Mouse (Mus musculus) embryonic facial prominence, embryonic 13.5 days (tissue): Measurements from ENCODE around the gene Atg2a. TPM values are rescaled to one million over a fixed set of nuclear protein-coding genes. Genes with fewer than 3 reads are reported as not detected.

Experiments used
- ATAC-seq: fragments of 200-750 bp; cut with Nextera tagmentation; 2 replicates; pipeline ENCODE4 v1.8.0; 2017; ENCODE audit warnings: low read depth; ENCODE audit not compliant: insufficient number of reproducible peaks, insufficient read depth, low FRiP score, low TSS enrichment
- H3K27ac ChIP-seq: fragments of 300-500 bp; sonication (generic); 2 replicates; pipeline ENCODE4 v1.5.1; 2015; ENCODE audit warnings: moderate library complexity, mild to moderate bottlenecking, inconsistent platforms
- H3K27me3 ChIP-seq: fragments of 300-500 bp; sonication (generic); 2 replicates; pipeline ENCODE4 v1.6.1; 2015; ENCODE audit warnings: mild to moderate bottlenecking, inconsistent platforms
- H3K36me3 ChIP-seq: fragments of 300-500 bp; sonication (generic); 2 replicates; pipeline ENCODE4 v1.6.1; 2015; ENCODE audit warnings: mild to moderate bottlenecking, inconsistent platforms
- H3K4me1 ChIP-seq: fragments of 300-500 bp; sonication (generic); 2 replicates; pipeline ENCODE4 v1.6.1; 2015; ENCODE audit warnings: inconsistent platforms
- H3K4me2 ChIP-seq: fragments of 300-500 bp; sonication (generic); 2 replicates; pipeline ENCODE4 v1.6.1; 2015; ENCODE audit warnings: moderate library complexity, mild to moderate bottlenecking, inconsistent platforms
- H3K4me3 ChIP-seq: fragments of 300-500 bp; sonication (generic); 2 replicates; pipeline ENCODE4 v1.5.1; 2015; ENCODE audit warnings: mild to moderate bottlenecking, inconsistent platforms
- H3K9ac ChIP-seq: fragments of 300-500 bp; sonication (generic); 2 replicates; pipeline ENCODE4 v1.6.1; 2015; ENCODE audit warnings: mild to moderate bottlenecking, inconsistent platforms
- H3K9me3 ChIP-seq: fragments of 300-500 bp; sonication (generic); 2 replicates; pipeline ENCODE4 v1.6.1; 2016; ENCODE audit warnings: inconsistent platforms
- WGBS: fragments of 180-500 bp; shearing (Covaris S2); methylation state at CpG from one replicate; pipeline ENCODE4 v1.1.7; 2015; ENCODE audit warnings: mixed read lengths; 5-methylcytosine and 5-hydroxymethylcytosine counted together
- polyA plus RNA-seq: library from polyadenylated mRNA; unstranded; fragments of >200 nt; fragmentation: Nextera tagmentation; extraction: Ambion mirVana; gene quantifications from 2 replicates; pipeline ENCODE4 v1.2.1, GENCODE M21; 2015

The Atg2a gene
- polyA plus RNA-seq, 1 experiment from 2014 or later: 10.5 TPM

- peak overlapping the region; percentile 88 for H3K4me3 ChIP-seq
- no peaks in the 10 kb centered on the region for H3K27me3 ChIP-seq
- peak overlapping the region; percentile 64 for H3K27ac ChIP-seq
- peaks cover 37% of the 10 kb centered on the region for H3K4me1 ChIP-seq
- no peak for ATAC-seq
- H3K9ac ChIP-seq: peak overlapping the region; percentile 92
- H3K4me2 ChIP-seq: peak overlapping the region; percentile 79
- no peaks in the 10 kb centered on the region for H3K9me3 ChIP-seq
- WGBS: 2% methylated on average over 10 of the region's 10 CpGs
- H3K36me3 ChIP-seq: peaks cover 33% of the 10 kb centered on the region
Observed at GRCm38 (mm10) chr19:6277661-6278438, 36.4 kb downstream of the Atg2a start.

DNA sequence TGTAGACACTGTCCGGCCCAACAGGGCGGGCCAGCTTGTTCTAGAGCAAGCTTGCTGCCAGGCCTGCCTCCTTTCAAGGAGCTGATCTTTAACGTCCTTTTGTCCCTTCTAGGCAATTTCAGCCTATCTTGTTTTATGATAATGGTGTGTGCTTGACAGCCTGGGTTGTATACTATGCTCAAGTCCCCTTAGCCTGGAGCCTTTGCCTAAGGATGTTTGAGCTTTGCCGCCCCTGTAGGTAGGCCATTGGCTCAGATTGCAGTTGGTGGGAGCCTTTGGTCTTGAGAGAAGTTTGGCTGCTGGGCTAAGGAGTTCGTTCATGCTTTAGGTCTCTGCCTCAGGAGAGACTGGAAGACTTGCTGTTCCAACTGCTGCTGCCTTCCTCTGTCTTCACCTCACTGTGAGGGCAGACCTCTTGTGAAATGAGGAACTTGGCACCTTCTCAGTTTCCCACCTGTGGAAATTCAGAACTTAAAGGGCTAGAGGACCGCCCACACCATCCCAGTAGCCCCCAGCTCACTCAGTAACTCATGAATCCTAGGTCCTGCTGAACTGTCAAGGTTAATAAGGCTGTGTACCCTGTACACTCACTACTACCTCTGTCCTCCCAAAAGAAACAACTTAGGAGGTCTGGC is 37.1 kb downstream of the Atg2a start:
- H3K4me1 ChIP-seq: peaks cover 37% of the 10 kb centered on the region
- no peaks in the 10 kb centered on the region for H3K27me3 ChIP-seq
- H3K27ac ChIP-seq: peak overlapping the region; percentile 64
- peak overlapping the region; percentile 79 for H3K4me2 ChIP-seq
- H3K4me3 ChIP-seq: peak overlapping the region; percentile 88
- 27% methylated on average over 6 of the region's 6 CpGs for WGBS
- H3K36me3 ChIP-seq: peaks cover 40% of the 10 kb centered on the region
- no peaks in the 10 kb centered on the region for H3K9me3 ChIP-seq
- peak overlapping the region; percentile 92 for H3K9ac ChIP-seq
- no peak for ATAC-seq

DNA sequence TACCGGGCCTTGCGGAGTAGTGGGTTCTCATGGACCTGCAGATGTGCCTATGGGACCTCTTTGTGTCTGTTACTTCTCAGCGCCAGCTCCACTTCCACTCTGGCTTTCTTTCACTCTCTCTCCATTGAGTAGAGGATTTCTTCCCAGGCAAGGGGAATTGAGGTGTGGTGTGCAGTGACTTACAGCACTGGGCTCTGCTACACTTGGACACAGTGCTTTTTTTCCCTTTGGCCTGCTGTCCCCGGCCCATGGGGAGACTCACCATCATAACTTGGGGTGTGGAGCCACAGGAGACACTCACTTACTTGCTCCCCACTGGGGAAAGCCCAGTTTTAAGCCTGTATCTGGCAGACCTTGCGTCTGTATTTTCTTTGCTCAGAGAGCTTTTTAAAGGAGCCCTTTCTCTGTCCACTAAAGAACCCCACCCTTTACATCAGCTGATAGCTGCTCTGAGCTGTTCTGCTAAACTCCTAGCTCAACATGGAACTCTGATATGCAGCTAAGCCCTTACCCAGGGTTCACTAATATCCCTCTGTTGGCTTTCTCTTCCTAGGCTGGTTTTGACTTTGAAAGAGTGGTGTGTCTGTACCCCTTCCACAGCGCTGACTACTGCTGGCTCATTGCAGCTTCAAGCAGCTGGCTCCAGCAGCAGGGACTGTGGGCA is 38.1 kb downstream of the Atg2a start:
- H3K9me3 ChIP-seq: no peaks in the 10 kb centered on the region
- H3K27ac ChIP-seq: peak overlapping the region; percentile 64; the same call in 1 of the 2 replicates
- no peaks in the 10 kb centered on the region for H3K27me3 ChIP-seq
- H3K9ac ChIP-seq: peak overlapping the region; percentile 92
- H3K36me3 ChIP-seq: peaks cover 50% of the 10 kb centered on the region
- H3K4me2 ChIP-seq: peak overlapping the region; percentile 79
- peaks cover 37% of the 10 kb centered on the region for H3K4me1 ChIP-seq
- 91% methylated on average over 6 of the region's 6 CpGs for WGBS
- peak overlapping the region; percentile 88 for H3K4me3 ChIP-seq
- ATAC-seq: no peak

GRCm38 (mm10) chr19:6280554-6280953 is 39.1 kb downstream of the Atg2a start:
- no peak overlapping the region; the same call in 1 of the 2 replicates for H3K9ac ChIP-seq
- no peaks in the 10 kb centered on the region for H3K9me3 ChIP-seq
- ATAC-seq: no peak
- WGBS: 88% methylated on average over 7 of the region's 7 CpGs
- no peak overlapping the region for H3K4me3 ChIP-seq
- peaks cover 58% of the 10 kb centered on the region for H3K36me3 ChIP-seq
- peaks cover 33% of the 10 kb centered on the region for H3K4me1 ChIP-seq
- no peak overlapping the region for H3K27ac ChIP-seq
- no peaks in the 10 kb centered on the region for H3K27me3 ChIP-seq
- no peak overlapping the region; the same call in 1 of the 2 replicates for H3K4me2 ChIP-seq

GRCm38 (mm10) chr19:6281122-6282020 is 39.9 kb downstream of the Atg2a start:
- Histone ChIP-seq H3K27me3 (no peaks in the 10 kb centered on the region), H3K27ac (no peak overlapping the region), H3K4me1 (peaks cover 27% of the 10 kb centered on the region), H3K9ac (no peak overlapping the region; the same call in 1 of the 2 replicates), H3K36me3 (peaks cover 66% of the 10 kb centered on the region), H3K4me2 (no peak overlapping the region), H3K9me3 (no peaks in the 10 kb centered on the region), H3K4me3 (no peak overlapping the region)
- WGBS: 81% methylated on average over 14 of the region's 14 CpGs
- no peak for ATAC-seq

DNA sequence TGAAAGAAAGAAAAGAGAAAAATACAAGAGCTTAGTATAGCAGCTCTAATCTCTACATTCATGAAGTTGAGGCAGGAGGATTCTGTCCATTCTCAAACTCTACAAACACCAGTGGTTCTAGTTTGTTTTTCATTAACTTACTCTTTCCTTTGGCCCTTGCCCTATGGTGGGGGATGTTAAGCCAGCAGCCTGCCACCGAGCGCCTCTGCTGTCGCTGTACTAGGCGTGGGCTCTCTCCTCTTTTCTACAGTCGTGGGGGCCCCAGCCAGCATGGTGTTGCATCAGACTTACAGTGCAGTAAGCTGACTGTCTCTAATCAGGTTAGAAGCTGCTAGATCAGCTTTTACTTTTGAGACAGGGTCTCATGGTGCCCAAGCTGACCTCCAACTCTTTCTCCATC is 41.5 kb downstream of the Atg2a start:
- no peak overlapping the region for H3K9ac ChIP-seq
- peaks cover 29% of the 10 kb centered on the region for H3K4me1 ChIP-seq
- H3K27ac ChIP-seq: no peak overlapping the region
- H3K36me3 ChIP-seq: peaks cover 81% of the 10 kb centered on the region
- no peaks in the 10 kb centered on the region for H3K27me3 ChIP-seq
- H3K4me3 ChIP-seq: no peak overlapping the region
- WGBS: 82% methylated on average over 5 of the region's 5 CpGs
- no peak for ATAC-seq
- H3K4me2 ChIP-seq: no peak overlapping the region
- no peaks in the 10 kb centered on the region for H3K9me3 ChIP-seq

DNA sequence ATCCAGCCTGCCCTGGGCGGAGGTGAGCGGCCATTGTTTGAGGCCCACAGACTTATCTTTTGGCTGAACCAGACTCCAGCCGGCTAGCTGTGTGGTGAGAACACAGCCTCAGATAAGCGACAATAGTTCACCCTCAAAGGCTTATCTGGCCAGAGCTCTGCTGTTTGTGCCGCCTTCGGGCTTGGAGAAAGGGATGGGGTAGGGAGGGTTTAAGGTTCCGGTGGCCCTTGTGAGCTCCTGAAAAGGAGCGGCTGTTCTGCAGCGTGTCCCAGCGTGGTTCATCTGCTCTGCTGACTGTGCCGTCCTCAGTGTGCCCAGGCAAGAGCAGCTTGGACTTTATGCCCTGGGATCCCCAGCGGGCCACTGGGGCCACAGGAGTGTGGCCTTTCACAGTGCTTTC is 43.0 kb downstream of the Atg2a start:
- 89% methylated on average over 12 of the region's 12 CpGs for WGBS

DNA sequence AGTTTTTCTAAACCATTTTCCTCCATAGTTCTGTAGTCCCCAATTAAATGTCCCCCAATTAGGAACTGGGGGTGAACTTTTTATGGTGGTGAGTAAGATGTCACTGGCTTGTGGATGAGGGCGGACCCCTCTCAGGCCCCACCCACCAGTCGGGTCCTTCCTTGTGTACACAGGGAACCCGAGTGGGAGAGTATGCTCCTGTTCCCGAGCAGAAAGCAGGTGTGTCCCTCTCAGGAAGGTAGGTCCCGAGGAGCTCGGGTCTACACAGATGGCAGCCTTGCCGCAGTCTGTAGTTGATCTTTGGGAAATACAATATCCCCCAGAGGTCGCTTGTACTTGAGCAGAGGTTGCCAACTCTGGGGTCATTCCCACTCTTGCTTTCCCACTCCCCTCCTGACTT is 43.8 kb downstream of the Atg2a start:
- peaks cover 88% of the 10 kb centered on the region for H3K36me3 ChIP-seq
- H3K4me2 ChIP-seq: no peak overlapping the region

More for the DNA sequence above, 43.0 kb downstream of the Atg2a start:
- H3K27ac ChIP-seq: no peak overlapping the region
- no peak overlapping the region for H3K4me2 ChIP-seq
- no peak overlapping the region for H3K4me3 ChIP-seq
- peaks cover 87% of the 10 kb centered on the region for H3K36me3 ChIP-seq
- peaks cover 17% of the 10 kb centered on the region for H3K4me1 ChIP-seq
- no peaks in the 10 kb centered on the region for H3K9me3 ChIP-seq
- H3K9ac ChIP-seq: no peak overlapping the region
- H3K27me3 ChIP-seq: no peaks in the 10 kb centered on the region
- no peak for ATAC-seq

GRCm38 (mm10) chr19:6285632-6286433 is 44.4 kb downstream of the Atg2a start:
- Histone ChIP-seq H3K4me3 (no peak overlapping the region), H3K36me3 (peaks cover 83% of the 10 kb centered on the region), H3K27me3 (no peaks in the 10 kb centered on the region), H3K9me3 (no peaks in the 10 kb centered on the region), H3K27ac (no peak overlapping the region), H3K4me2 (no peak overlapping the region), H3K4me1 (peaks cover 10% of the 10 kb centered on the region; the same call in 1 of the 2 replicates), H3K9ac (no peak overlapping the region)
- no peak for ATAC-seq
- WGBS: 80% methylated on average over 7 of the region's 7 CpGs

More for the DNA sequence above, 43.8 kb downstream of the Atg2a start:
- H3K9me3 ChIP-seq: no peaks in the 10 kb centered on the region
- H3K4me3 ChIP-seq: no peak overlapping the region
- H3K27me3 ChIP-seq: no peaks in the 10 kb centered on the region
- no peak overlapping the region for H3K9ac ChIP-seq
- ATAC-seq: no peak
- no peak overlapping the region for H3K27ac ChIP-seq
- H3K4me1 ChIP-seq: peaks cover 10% of the 10 kb centered on the region; the same call in 1 of the 2 replicates
- 72% methylated on average over 8 of the region's 8 CpGs for WGBS
